Mouse (Mus musculus) heart, embryonic 16.5 days (tissue): ENCODE measurements around the gene Dpy19l3. TPM values are rescaled to one million over a fixed set of nuclear protein-coding genes. Genes with fewer than 3 reads are reported as not detected.
A peak's percentile ranks its signal among the peaks of the same experiment; 100 is the strongest.

Source experiments
- ATAC-seq: fragments of 200-750 bp; cut with Nextera tagmentation; replicated peaks from 2 replicates; pipeline ENCODE4 v1.8.0; 2017; ENCODE audit warnings: moderate number of reproducible peaks; ENCODE audit not compliant: insufficient read depth, low FRiP score; ENCODE audit errors: extremely low read depth
- H3K27ac ChIP-seq: fragments of 300-500 bp; sonication (generic); 2 replicates; pipeline ENCODE4 v1.5.1; 2014; ENCODE audit warnings: mild to moderate bottlenecking, low read length, control low read depth, moderate library complexity
- H3K27me3 ChIP-seq: fragments of 300-500 bp; sonication (generic); 2 replicates; pipeline ENCODE4 v1.6.1; 2014; ENCODE audit warnings: low read length, mixed read lengths; ENCODE audit not compliant: control insufficient read depth, insufficient read depth
- H3K36me3 ChIP-seq: fragments of 300-500 bp; sonication (generic); 2 replicates; pipeline ENCODE4 v1.6.1; 2014; ENCODE audit not compliant: control insufficient read depth, insufficient read depth
- H3K4me1 ChIP-seq: fragments of 300-500 bp; sonication (generic); 2 replicates; pipeline ENCODE4 v1.6.1; 2014; ENCODE audit warnings: low read length, mixed read lengths; ENCODE audit not compliant: control insufficient read depth, insufficient read depth
- H3K4me2 ChIP-seq: fragments of 300-500 bp; sonication (generic); 2 replicates; pipeline ENCODE4 v1.6.1; 2014; ENCODE audit warnings: low read depth, mild to moderate bottlenecking, control low read depth, low read length
- H3K4me3 ChIP-seq: fragments of 300-500 bp; sonication (generic); 2 replicates; pipeline ENCODE4 v1.5.1; 2014; ENCODE audit warnings: mild to moderate bottlenecking, control low read depth, low read length
- H3K9ac ChIP-seq: fragments of 300-500 bp; sonication (generic); 2 replicates; pipeline ENCODE4 v1.6.1; 2014; ENCODE audit warnings: low read length, control low read depth
- H3K9me3 ChIP-seq: fragments of 300-500 bp; sonication (generic); replicated peaks from 2 replicates; pipeline ENCODE4 v1.6.1; 2016; ENCODE audit warnings: low read length; ENCODE audit not compliant: control insufficient read depth
- WGBS: fragments of 180-500 bp; shearing (Covaris S2); extraction: QIAGEN DNeasy Blood & Tissue Kit; methylation state at CpG from one replicate; pipeline ENCODE4 v1.1.7; 2014; 5-methylcytosine and 5-hydroxymethylcytosine counted together
- polyA plus RNA-seq: library from polyadenylated mRNA; unstranded; fragments of >200 nt; fragmentation: Nextera tagmentation; extraction: Ambion mirVana; gene quantifications from 2 replicates; pipeline ENCODE4 v1.2.1, GENCODE M21; 2015

The Dpy19l3 gene
- polyA plus RNA-seq, 1 experiment from 2014 or later: 12.3 TPM

GRCm38 (mm10) chr7:35742310-35742709 is 11.9 kb downstream of the Dpy19l3 start:
- no peaks in the 10 kb centered on the region for H3K4me1 ChIP-seq
- H3K4me3 ChIP-seq: no peak overlapping the region
- H3K36me3 ChIP-seq: peaks cover 7% of the 10 kb centered on the region; the same call in 1 of the 2 replicates
- WGBS: 60% methylated on average over 5 of the region's 5 CpGs
- H3K27ac ChIP-seq: no peak overlapping the region
- ATAC-seq: no peak
- H3K4me2 ChIP-seq: no peak overlapping the region
- H3K9me3 ChIP-seq: peaks cover 6% of the 10 kb centered on the region; the same call in 1 of the 2 replicates
- H3K27me3 ChIP-seq: no peaks in the 10 kb centered on the region
- no peak overlapping the region for H3K9ac ChIP-seq

GRCm38 (mm10) chr7:35741858-35742257 is 12.4 kb downstream of the Dpy19l3 start:
- ATAC-seq: no peak
- no peak overlapping the region for H3K4me2 ChIP-seq
- no peaks in the 10 kb centered on the region for H3K4me1 ChIP-seq
- no peak overlapping the region for H3K4me3 ChIP-seq
- H3K27me3 ChIP-seq: no peaks in the 10 kb centered on the region
- H3K36me3 ChIP-seq: peaks cover 6% of the 10 kb centered on the region; the same call in 1 of the 2 replicates
- 51% methylated on average over 5 of the region's 5 CpGs for WGBS
- H3K9ac ChIP-seq: no peak overlapping the region
- H3K27ac ChIP-seq: no peak overlapping the region
- peaks cover 5% of the 10 kb centered on the region; the same call in 1 of the 2 replicates for H3K9me3 ChIP-seq

GRCm38 (mm10) chr7:35740489-35741230 is 13.6 kb downstream of the Dpy19l3 start:
- no peak overlapping the region for H3K4me3 ChIP-seq
- no peak overlapping the region for H3K27ac ChIP-seq
- ATAC-seq: no peak
- H3K9ac ChIP-seq: no peak overlapping the region
- 74% methylated on average over 5 of the region's 5 CpGs for WGBS
- H3K27me3 ChIP-seq: no peaks in the 10 kb centered on the region
- peaks cover 2% of the 10 kb centered on the region; the same call in 1 of the 2 replicates for H3K36me3 ChIP-seq
- H3K4me2 ChIP-seq: no peak overlapping the region
- no peaks in the 10 kb centered on the region for H3K4me1 ChIP-seq
- H3K9me3 ChIP-seq: peaks cover 4% of the 10 kb centered on the region; the same call in 1 of the 2 replicates

GRCm38 (mm10) chr7:35738871-35739270 is 15.4 kb downstream of the Dpy19l3 start:
- Histone ChIP-seq H3K4me3 (no peak overlapping the region), H3K4me1 (no peaks in the 10 kb centered on the region), H3K27me3 (no peaks in the 10 kb centered on the region), H3K27ac (no peak overlapping the region), H3K9ac (no peak overlapping the region), H3K4me2 (no peak overlapping the region), H3K36me3 (no peaks in the 10 kb centered on the region), H3K9me3 (peaks cover 4% of the 10 kb centered on the region; the same call in 1 of the 2 replicates)
- ATAC-seq: no peak

- no peak overlapping the region for H3K27ac ChIP-seq
- H3K36me3 ChIP-seq: no peaks in the 10 kb centered on the region
- no peak for ATAC-seq
- H3K4me1 ChIP-seq: peaks cover 4% of the 10 kb centered on the region
- WGBS: 80% methylated on average over 14 of the region's 14 CpGs
- H3K27me3 ChIP-seq: no peaks in the 10 kb centered on the region
- H3K9ac ChIP-seq: no peak overlapping the region
- H3K9me3 ChIP-seq: peaks cover 4% of the 10 kb centered on the region; the same call in 1 of the 2 replicates
- no peak overlapping the region for H3K4me3 ChIP-seq
- H3K4me2 ChIP-seq: no peak overlapping the region
These were observed 20.8 kb downstream of the Dpy19l3 start for GRCm38 (mm10) chr7:35733313-35734050.

- no peak overlapping the region for H3K4me2 ChIP-seq
- H3K4me3 ChIP-seq: no peak overlapping the region
- no peaks in the 10 kb centered on the region for H3K36me3 ChIP-seq
- H3K4me1 ChIP-seq: peaks cover 4% of the 10 kb centered on the region
- no peaks in the 10 kb centered on the region for H3K27me3 ChIP-seq
- peaks cover 3% of the 10 kb centered on the region; the same call in 1 of the 2 replicates for H3K9me3 ChIP-seq
- ATAC-seq: no peak
- no peak overlapping the region for H3K9ac ChIP-seq
- H3K27ac ChIP-seq: no peak overlapping the region
- 85% methylated on average over 10 of the region's 10 CpGs for WGBS
These were observed 21.6 kb downstream of the Dpy19l3 start for GRCm38 (mm10) chr7:35732585-35733059.

GRCm38 (mm10) chr7:35729621-35730031 is 24.6 kb downstream of the Dpy19l3 start:
- H3K9ac ChIP-seq: no peak overlapping the region
- no peak overlapping the region for H3K4me3 ChIP-seq
- no peaks in the 10 kb centered on the region for H3K9me3 ChIP-seq
- H3K4me1 ChIP-seq: peaks cover 4% of the 10 kb centered on the region
- 45% methylated on average over 9 of the region's 9 CpGs for WGBS
- H3K36me3 ChIP-seq: no peaks in the 10 kb centered on the region
- no peaks in the 10 kb centered on the region for H3K27me3 ChIP-seq
- ATAC-seq: peak; percentile 84
- H3K27ac ChIP-seq: no peak overlapping the region
- H3K4me2 ChIP-seq: no peak overlapping the region

GRCm38 (mm10) chr7:35728376-35728775 is 25.9 kb downstream of the Dpy19l3 start:
- H3K27ac ChIP-seq: no peak overlapping the region
- 0 out of 2 replicates have a peak, but pooled peaks cover 2% of the 10 kb centered on the region for H3K36me3 ChIP-seq
- 93% methylated on average over 12 of the region's 12 CpGs for WGBS
- ATAC-seq: no peak
- H3K4me3 ChIP-seq: no peak overlapping the region
- H3K9me3 ChIP-seq: no peaks in the 10 kb centered on the region
- no peaks in the 10 kb centered on the region for H3K27me3 ChIP-seq
- H3K4me1 ChIP-seq: peaks cover 4% of the 10 kb centered on the region
- H3K9ac ChIP-seq: no peak overlapping the region
- no peak overlapping the region for H3K4me2 ChIP-seq

- Histone ChIP-seq H3K9ac (no peak overlapping the region), H3K4me3 (no peak overlapping the region), H3K27ac (no peak overlapping the region), H3K27me3 (no peaks in the 10 kb centered on the region), H3K36me3 (peaks cover 11% of the 10 kb centered on the region; the same call in 1 of the 2 replicates), H3K4me1 (no peaks in the 10 kb centered on the region), H3K4me2 (no peak overlapping the region), H3K9me3 (no peaks in the 10 kb centered on the region)
- no peak for ATAC-seq
- WGBS: 96% methylated on average over 2 of the region's 2 CpGs
These were observed 31.2 kb downstream of the Dpy19l3 start for GRCm38 (mm10) chr7:35723035-35723434.
